Mouse (Mus musculus): ENCODE measurements around the gene Ttc19. TPM values are rescaled to one million over a fixed set of nuclear protein-coding genes. Genes with fewer than 3 reads are reported as not detected.

Gene Ttc19
- total and polyA plus RNA-seq, 3 experiments = 11.4 to 12.7 TPM; not detected in 1

DNA sequence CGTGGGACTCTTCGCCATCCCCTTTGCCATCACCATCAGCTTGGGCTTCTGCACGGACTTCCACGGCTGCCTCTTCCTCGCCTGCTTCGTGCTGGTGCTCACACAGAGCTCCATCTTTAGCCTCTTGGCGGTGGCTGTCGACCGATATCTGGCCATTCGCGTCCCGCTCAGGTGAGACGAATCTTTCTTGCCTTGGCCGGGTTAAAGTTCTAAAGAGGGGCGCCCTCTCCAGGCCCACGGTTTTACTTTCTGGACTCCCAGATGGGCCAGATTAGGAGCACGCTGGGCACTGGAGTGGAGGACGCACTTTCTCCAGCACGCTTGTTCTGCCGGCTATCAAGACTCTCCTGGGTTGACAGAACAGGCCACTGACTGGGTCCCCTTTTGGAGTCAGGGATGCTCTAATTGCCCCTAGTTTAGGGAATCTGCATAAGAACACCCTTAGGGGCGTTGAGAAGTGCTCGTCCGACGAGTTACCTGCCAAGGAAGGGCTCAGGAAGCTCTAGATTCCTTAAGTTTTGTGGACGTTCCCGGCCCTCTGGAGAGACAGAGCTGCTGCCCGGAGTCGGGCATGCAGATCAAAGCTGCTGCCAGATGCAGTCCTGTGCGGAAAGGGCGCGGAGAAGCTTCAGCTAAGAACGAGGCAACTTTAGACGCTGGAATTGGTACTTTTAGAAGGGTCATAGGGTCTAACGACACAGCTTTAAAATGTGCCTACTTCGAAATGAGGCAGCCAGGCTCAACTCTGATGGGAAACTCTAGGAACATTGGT is 31.8 kb upstream of the Ttc19 start:
- peaks cover 0 to 16% of the 10 kb centered on the region in 2 experiments; a peak in 3 of 4 replicates for H3K4me1 ChIP-seq (ENCODE audit: control insufficient read depth in 1 of 2, insufficient read depth in 2 of 2, low read length in 2 of 2)
- no peaks in the 10 kb centered on the region for H3K27me3 ChIP-seq (ENCODE audit: control insufficient read depth in 1 of 2, insufficient read depth in 2 of 2, low read length in 2 of 2)
- peaks cover 0 to 13% of the 10 kb centered on the region in 2 experiments; a peak in 2 of 4 replicates for H3K36me3 ChIP-seq (ENCODE audit: control insufficient read depth in 1 of 2, insufficient read depth in 2 of 2, low read length in 2 of 2)
- H3K9me3 ChIP-seq (replicated peaks; ENCODE audit: insufficient read depth, low read length) = no peaks in the 10 kb centered on the region
- H3K79me2 ChIP-seq (ENCODE audit: control insufficient read depth, insufficient read depth, low read length, poor library complexity) = no peaks in the 10 kb centered on the region
- no peak overlapping the region for H3K27ac ChIP-seq (ENCODE audit: control insufficient read depth, low read depth, low read length)
- peak overlapping the region; percentile 76 to 79 for H3K4me3 ChIP-seq (ENCODE audit: control insufficient read depth in 1 of 2, insufficient read depth in 1 of 2, low read depth in 2 of 2, low read length in 2 of 2)
- DNase-seq (ENCODE audit: low read depth, low spot score) = no peak
- TF ChIP-seq RCOR1 (IDR thresholded peaks at IDR 0.05; ENCODE audit: low read depth, low read length) (no peak), POLR2AphosphoS5 (IDR thresholded peaks at IDR 0.05; ENCODE audit: borderline replicate concordance, low read depth, low read length) (no peak), GATA1 (IDR thresholded peaks at IDR 0.05; ENCODE audit: low read depth, low read length) (no peak), ETS1 (IDR thresholded peaks at IDR 0.05; ENCODE audit: low read depth, low read length) (no peak), NELFE (IDR thresholded peaks at IDR 0.05; ENCODE audit: low read depth, low read length) (no peak), SMC3 (IDR thresholded peaks at IDR 0.05; ENCODE audit: low read depth, low read length) (peak; percentile 35), MAZ (IDR thresholded peaks at IDR 0.05; ENCODE audit: low read depth, low read length) (peak; percentile 46; the same call in 1 of the 2 replicates), RAD21 (IDR thresholded peaks at IDR 0.05; ENCODE audit: low read depth, low read length) (peak; percentile 12), POLR2A (IDR thresholded peaks at IDR 0.05; ENCODE audit: control insufficient read depth in 1 of 2, insufficient read depth in 1 of 2, low read depth in 1 of 2, low read length in 2 of 2, poor library complexity in 1 of 2) (no peak), MEF2A (IDR thresholded peaks at IDR 0.05; ENCODE audit: extremely low read depth, insufficient replicate concordance, low read depth, low read length, poor library complexity, severe bottlenecking) (no peak), NRF1 (IDR thresholded peaks at IDR 0.05; ENCODE audit: insufficient read depth, low read depth, low read length, poor library complexity, severe bottlenecking) (no peak), ZNF384 (IDR thresholded peaks at IDR 0.05; ENCODE audit: low read depth, low read length) (no peak), TAL1 (IDR thresholded peaks at IDR 0.05; ENCODE audit: low read length) (no peak), ZKSCAN1 (IDR thresholded peaks at IDR 0.05; ENCODE audit: low read depth, low read length) (no peak), MAX (IDR thresholded peaks at IDR 0.05; ENCODE audit: low read length) (peak; percentile 13), MYC (IDR thresholded peaks at IDR 0.05; ENCODE audit: low read depth, low read length) (no peak), JUND (IDR thresholded peaks at IDR 0.05; ENCODE audit: low read depth, low read length) (no peak), MAFK (IDR thresholded peaks at IDR 0.05; ENCODE audit: borderline replicate concordance, low read depth, low read length) (no peak), CTCF (IDR thresholded peaks at IDR 0.05 in 2 of 3, conservative IDR thresholded peaks at IDR 0.05 in 1 of 3; ENCODE audit: control insufficient read depth in 1 of 3, insufficient read depth in 1 of 3, low read depth in 2 of 3, low read length in 3 of 3, poor library complexity in 1 of 3, severe bottlenecking in 1 of 3) (peak in 1 of 3 experiments; percentile 34; a peak in 3 of 6 replicates), ZC3H11A (IDR thresholded peaks at IDR 0.05; ENCODE audit: low read depth, low read length) (no peak; the same call in 1 of the 2 replicates)
- H3K9ac ChIP-seq (ENCODE audit: control insufficient read depth, low read depth, low read length, poor library complexity, severe bottlenecking) = peak overlapping the region; percentile 65
